Mouse (Mus musculus) brain, adult 2 months (tissue): Measurements from ENCODE around the gene Acsf2.
A peak's percentile ranks its signal among the peaks of the same experiment; 100 is the strongest.
"Not testable (repeated sequence)": the region's sequence is repeated elsewhere in the genome, so short reads cannot be mapped to it uniquely, and the experiment has no call there.

ENCODE experiments used
- DNase-seq: peaks from one replicate; pipeline ENCODE4 v3.0.0; 2011; ENCODE audit warnings: low read depth, low spot score

Gene Acsf2

DNA sequence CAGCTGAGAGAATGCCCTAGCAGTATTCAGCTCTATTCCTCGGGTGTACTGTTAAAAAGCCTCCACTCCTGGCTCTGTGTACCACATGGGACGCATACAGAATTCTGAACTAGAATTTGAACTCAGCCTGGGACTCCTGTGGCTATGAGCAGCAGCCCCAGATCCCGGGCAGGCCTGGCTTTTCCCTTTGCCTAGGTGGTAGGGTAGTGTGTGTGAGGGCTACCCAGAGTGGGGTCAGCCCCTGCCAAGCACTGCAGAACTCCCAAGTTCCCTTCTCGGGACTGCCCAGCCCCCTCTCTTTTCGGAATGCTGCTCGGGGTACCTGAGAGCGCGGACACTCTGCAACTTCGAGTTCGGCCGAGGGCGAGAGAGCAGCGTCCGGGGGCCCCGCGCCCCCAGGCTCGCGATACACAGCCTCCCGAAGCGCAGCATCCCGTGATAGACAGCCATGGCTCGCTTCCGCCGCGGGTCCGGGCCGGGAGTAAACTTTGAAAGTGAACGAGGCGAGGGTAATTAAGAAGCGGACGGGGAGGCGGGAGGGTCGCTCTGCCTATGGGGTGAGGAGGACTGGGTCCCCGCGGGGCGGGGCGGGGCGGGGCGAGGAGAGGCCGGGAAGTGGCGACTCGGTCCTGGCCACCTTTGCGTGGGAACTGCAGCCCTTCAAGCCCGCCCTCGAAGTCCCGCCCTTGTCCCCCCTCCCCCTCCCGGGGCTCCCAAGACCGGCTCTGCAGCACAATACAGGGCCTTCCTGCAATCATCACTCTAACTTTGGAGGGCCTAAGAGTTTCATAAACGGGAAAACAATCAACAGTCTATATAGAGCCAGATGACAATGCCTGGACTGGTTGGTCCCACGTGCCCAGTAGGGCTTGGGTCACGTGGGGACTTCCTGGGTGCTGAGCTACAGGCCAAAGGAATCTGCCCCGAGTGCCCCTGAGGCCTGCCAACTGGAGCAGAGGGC is at the start of gene Acsf2:
TSS of gene Acsf2 (minus strand) at position 551 of the 961 bp plus-strand sequence.
- no peak for DNase-seq

GRCm38 (mm10) chr11:94651241-94651640 is 49.6 kb upstream of the Acsf2 start:
- not testable (repeated sequence) for DNase-seq

GRCm38 (mm10) chr11:94646457-94646856 is 44.8 kb upstream of the Acsf2 start:
- no peak for DNase-seq

- DNase-seq = peak; percentile 70
These were observed 43.0 kb upstream of the Acsf2 start for GRCm38 (mm10) chr11:94644461-94645219.

DNA sequence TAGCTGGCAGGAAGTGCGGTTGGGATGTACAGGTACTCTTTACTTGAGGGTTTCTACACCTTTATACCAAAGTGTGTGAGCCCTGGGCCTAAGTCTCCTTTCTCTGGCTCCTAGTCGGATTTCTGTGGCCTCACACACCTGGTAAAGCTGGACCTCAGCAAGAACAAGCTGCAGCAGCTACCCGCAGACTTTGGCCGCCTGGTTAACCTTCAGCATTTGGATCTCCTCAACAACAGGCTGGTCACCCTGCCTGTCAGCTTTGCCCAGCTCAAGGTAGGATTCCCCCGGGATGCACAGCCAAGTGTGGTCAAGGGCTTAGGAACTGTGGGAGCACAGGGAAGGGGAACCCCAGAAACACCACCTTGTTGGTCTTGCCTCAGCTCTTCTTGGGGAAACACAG is 32.8 kb upstream of the Acsf2 start:
- DNase-seq = no peak

DNA sequence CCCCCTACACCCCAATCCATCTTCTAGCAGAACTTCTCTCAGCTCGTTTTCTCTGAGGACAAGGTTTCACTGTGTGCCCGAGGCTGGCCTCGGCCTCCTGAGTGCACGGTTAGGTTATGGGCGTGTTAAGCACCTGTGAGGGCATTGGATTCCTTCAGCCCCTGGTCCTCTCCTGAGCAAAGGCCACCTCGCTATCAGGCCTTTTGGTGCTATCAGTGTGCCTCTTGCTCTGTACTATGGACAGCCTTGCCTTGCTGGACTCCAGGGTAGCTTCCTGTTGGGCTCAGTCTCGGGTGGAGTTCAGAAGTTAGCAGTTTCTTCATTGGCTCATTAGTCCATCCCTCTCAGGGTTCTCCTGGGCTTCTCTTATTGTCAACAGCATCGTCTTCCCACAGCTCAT is 31.3 kb upstream of the Acsf2 start:
- DNase-seq = no peak

- no peak for DNase-seq
These were observed 30.3 kb upstream of the Acsf2 start for GRCm38 (mm10) chr11:94631969-94632368.

DNA sequence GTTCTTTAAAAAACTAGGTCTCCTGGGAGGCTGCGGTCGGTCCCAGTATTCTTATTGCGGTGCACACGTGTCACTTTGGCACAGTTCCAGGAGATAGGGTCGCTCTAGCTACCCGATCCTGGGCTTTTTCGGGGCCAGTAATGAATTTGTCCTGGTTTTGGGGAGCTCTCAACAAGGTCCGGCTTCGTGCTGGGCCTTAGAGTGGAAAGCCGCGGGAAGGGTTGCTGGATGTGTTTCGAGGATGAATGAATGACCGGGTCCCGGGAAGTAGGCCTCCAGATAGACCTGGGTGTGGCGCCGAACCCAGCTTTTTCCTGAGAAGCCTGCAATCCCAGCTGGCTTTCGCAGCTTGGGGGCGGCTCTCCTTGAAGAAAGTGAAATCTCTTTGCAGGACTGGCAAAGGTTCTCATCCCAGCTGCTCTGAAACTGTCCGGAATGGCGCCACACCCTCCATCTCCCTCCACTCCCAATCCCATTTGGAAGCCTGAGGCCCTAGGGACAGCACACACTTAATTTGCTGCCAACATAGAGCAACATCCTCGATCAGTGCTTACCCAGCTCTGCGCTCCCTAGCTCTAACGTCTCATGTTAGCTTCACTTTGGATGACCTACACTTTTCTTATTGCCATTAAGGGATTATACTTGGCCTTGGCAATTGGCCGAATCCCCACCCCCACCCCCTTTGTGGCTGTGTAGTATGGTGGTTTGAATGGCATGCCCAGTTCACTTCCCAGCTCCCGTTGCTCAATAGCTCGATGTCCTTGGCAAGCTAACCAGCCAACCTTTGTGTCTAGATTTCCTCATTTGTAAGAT is 28.7 kb upstream of the Acsf2 start:
- peak; percentile 22 for DNase-seq

- no peak for DNase-seq
These were observed 28.2 kb upstream of the Acsf2 start for GRCm38 (mm10) chr11:94629884-94630198.

DNA sequence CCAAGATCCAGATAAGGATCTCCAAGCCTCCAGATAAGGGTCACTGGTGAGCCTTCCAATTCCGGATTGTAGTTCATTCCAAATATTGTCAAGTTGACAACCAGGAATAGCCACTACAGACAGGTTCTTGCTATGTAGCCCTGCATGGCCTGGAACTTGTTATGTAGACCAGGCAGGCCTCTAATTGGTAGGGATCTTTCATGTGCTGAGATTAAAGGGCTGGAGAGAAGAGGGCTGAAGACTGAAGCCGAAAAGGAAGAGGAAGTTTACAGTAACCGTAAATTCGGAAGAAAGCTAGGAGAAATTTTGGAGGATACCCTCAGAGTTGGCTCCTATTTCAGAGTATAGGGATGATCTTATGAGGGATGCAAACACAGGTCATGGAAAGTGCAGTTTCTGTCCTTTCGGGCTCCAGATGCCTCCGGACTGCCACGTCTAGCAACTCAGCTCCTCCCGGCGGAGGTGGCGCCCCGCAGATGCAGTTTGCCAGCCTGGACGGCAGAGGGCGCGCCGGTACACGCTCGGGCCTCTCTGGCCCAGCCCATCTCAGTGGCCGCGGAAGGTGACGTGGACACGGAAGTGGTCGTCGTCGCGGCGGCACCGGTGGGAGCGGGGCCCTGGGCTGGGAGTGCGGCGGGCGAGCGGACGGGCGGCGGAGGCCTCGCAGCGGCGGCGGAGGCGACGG is 27.7 kb upstream of the Acsf2 start, which contains the start of gene Lrrc59:
TSS of gene Lrrc59 (plus strand) at position 569 of the 685 bp plus-strand sequence.
- peak; percentile 94 for DNase-seq

DNA sequence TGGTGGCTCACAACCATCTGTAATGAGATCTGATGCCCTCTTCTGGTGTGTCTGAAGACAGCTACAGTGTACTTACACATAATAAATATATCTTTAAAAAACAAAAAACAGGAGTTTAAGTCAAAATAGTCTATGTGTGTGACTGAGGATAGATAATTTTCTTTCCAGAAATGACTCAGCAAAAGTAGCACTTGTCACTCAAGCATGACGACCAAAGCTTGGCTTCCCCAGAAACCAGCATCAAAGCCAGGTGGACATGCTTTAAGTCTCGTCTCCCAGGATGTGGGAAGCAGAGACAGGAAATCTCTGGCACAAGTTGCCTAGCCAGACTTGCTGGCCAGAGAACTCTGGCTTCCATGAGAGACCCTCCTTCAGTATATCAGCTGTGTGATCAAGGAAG is 20.5 kb upstream of the Acsf2 start:
- no peak for DNase-seq

GRCm38 (mm10) chr11:94621458-94621852 is 19.8 kb upstream of the Acsf2 start:
- DNase-seq = no peak

- no peak for DNase-seq
These were observed 19.2 kb upstream of the Acsf2 start for GRCm38 (mm10) chr11:94620766-94621457.

DNA sequence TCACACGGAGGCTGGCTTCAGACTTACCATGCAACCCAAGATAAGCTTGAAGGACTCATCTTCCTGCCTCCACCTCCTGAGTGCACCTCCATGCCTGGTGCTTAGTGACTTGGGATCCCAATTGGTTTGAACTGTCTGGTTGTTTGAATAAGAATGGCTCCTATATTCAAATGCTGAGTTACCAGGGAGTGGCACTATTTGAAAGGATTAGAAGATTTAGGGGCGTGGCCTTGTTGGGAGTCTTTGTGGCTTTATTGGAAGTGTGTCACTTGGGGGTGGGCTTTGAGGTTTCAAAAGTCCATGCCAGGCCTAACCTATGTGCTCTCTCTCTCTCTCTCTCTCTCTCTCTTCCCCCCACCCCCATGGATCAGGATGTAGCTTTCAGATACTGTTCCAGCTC is 16.0 kb upstream of the Acsf2 start:
- no peak for DNase-seq

- peak; percentile 24 for DNase-seq
These were observed 13.8 kb upstream of the Acsf2 start for GRCm38 (mm10) chr11:94615494-94615893.

DNA sequence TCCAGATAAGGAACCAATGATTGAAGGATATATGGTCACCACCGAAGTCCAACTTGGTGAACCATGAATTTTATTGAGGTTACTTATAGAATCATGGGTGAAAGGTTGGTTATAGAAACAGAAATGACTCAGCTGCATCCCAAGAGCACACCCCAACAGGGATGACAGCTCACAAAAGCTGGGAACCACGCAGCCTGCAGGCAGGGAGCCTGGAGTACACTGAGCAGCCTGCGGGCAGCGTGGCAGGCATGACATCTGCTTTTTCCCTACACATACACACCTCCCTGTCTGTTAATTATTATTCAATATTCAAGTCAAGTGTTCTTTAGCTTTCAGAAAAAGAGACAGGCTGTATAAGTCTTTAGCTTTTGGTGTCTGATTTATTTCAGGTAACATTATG is 12.9 kb upstream of the Acsf2 start:
- DNase-seq = peak; percentile 18

DNA sequence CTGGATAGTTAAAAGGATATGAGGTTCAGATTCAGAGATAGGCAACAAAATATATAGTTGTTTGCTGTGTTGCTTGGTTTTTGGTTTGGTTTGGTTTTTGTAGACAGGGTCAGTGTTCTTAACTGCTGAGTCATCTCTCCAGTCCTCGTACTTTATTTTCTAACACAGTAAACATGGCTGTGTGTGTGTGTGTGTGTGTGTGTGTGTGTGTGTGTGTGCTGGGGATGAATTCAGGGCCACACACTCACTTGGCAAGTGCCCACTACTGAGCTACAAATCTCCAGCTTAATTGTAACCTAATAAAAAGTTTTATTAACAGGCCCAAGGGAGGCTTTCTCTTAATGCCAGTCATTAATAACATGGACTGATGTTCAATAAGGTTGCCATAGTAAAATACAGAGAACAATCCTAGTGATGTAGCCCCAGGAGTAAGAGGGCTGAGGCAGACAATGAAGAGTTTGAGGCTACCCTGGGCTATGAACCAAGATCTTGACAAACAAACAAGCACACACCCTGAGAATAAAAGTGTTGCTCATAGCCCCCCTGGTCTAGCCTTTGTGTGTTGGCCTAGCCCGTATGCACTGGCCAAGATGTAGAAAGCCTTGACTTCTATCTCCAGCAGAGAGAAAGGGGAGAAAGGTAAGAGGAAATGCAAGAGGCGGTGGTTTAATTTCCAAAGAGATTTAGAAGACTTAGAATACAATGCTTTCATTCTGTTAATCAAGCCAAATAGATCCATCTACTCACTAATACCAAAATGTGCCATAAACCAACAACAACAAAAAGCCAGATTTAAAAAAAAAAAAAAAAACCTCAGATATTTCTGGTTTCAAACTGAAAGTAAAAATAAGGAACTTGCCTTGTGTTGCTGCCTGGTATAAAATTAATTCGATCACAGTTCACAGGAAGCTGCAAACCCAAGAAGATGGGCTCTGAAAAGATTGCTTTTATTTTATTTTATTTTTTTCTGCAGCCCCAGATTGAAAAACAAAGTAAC is 9.4 kb upstream of the Acsf2 start:
- no peak for DNase-seq

DNA sequence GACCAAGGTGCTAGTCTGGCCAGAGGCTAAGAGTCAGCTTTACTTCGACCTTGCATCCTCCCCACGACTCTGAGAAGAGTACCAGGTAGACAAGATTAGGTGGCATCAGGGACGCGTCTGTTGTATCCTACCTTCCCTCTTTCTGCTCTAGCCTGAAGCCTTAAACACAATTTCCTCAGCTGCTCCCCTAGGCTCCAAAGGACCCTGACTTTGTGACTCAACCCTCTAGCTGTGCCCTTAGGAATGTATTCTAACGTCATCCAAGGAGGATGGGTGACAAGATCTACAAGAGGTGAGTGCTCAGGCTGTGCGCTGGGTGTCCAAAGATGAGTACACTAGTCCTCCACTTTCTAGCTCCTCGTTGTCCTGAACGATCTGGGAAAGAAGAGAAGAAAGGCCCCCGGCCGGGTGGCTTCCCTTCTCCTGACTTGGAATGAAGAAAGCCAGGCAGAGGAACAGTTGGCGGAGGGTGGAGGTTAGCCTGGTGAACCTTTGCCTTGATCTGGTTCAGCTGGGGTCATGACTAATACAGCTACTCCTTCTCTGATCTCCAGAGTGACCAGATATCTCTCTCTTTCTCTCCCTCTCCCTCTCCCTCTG is 785 bp upstream of the Acsf2 start:
- DNase-seq = no peak

GRCm38 (mm10) chr11:94600447-94600846 is 1.2 kb downstream of the Acsf2 start:
- DNase-seq = no peak
